24 mouse cellular contexts compared by ENCODE assay signal in genomic region chr10:75125577-75125976, GRCm38 (mm10).
A peak's percentile ranks its signal among the peaks of the same experiment; 100 is the strongest.
DNase-seq lines count a peak whose midpoint lies in the region; ATAC-seq lines count a peak whose summit lies in the region.
"Had no signal": no experiment of that assay in that cellular context is flagged by ENCODE, and none has a peak within 500 bp of the region (broad histone marks: within the 10 kb centered on the region; RNA-seq: fewer than 3 reads in every experiment).

No protein-coding gene starts in this region.

- H3K27ac ChIP-seq in forebrain, embryonic 10.5 days = no peak overlapping the region
- H3K27ac ChIP-seq: embryonic facial prominence, embryonic 13.5 days; heart, embryonic 13.5 days; limb, embryonic 13.5 days; liver, embryonic 13.5 days; stomach, embryonic 15.5 days had no signal

- H3K4me3 ChIP-seq in forebrain, embryonic 10.5 days = no peak overlapping the region
- H3K4me3 ChIP-seq: embryonic facial prominence, embryonic 13.5 days; heart, embryonic 13.5 days; hindbrain, embryonic 13.5 days; limb, embryonic 13.5 days; liver, embryonic 13.5 days; stomach, embryonic 15.5 days had no signal

- no peaks in the 10 kb centered on the region for H3K9me3 ChIP-seq in forebrain, embryonic 10.5 days
- H3K9me3 ChIP-seq: embryonic facial prominence, embryonic 13.5 days; heart, embryonic 13.5 days; hindbrain, embryonic 13.5 days; limb, embryonic 13.5 days; liver, embryonic 13.5 days; stomach, embryonic 15.5 days had no signal

- H3K36me3 ChIP-seq in forebrain, embryonic 10.5 days (replicated peaks) = peaks cover 49% of the 10 kb centered on the region
- H3K36me3 ChIP-seq: G1E; liver, embryonic 13.5 days had no signal

- peak; percentile 39 for ATAC-seq in common myeloid progenitor, adult 5-6 weeks (replicated peaks; ENCODE audit: low read depth, poor library complexity, severe bottlenecking)
- ATAC-seq: activated CD4-positive, CD25-positive, alpha-beta regulatory T cell, adult 4 months; forebrain, postnatal 0 days; intestine, embryonic 16.5 days had no signal

- WGBS in forebrain, embryonic 10.5 days = 84% methylated on average over 4 of the region's 4 CpGs

- peak; percentile 60 to 64 for DNase-seq in cerebellum, postnatal 14 days
- no peak for DNase-seq in cerebellum, adult 11 months
- DNase-seq in spleen, postnatal 36 days (ENCODE audit: low spot score in 2 of 2) = peak; percentile 23 to 32
- no peak for DNase-seq in spleen, postnatal 4 days (ENCODE audit: low spot score in 2 of 2)
- no peak for DNase-seq in right cerebral cortex, adult 2 months (ENCODE audit: low spot score in 2 of 2)
- no peak for DNase-seq in forebrain, embryonic 10.5 days (ENCODE audit: extremely low spot score, low spot score)
- DNase-seq: adrenal gland, postnatal 14 days; forebrain, postnatal 0 days; heart, adult 11 months; liver, embryonic 13.5 days; lung, embryonic 14.5 days; lung, postnatal 36 days; right cerebral cortex, adult 18-20 months; thymus, adult 18-20 months; thymus, postnatal 4 days had no signal

- H3K27me3 ChIP-seq in forebrain, embryonic 10.5 days (ENCODE audit: poor library complexity, severe bottlenecking) = no peaks in the 10 kb centered on the region
- H3K27me3 ChIP-seq: embryonic facial prominence, embryonic 13.5 days; hindbrain, embryonic 13.5 days; limb, embryonic 13.5 days; liver, embryonic 13.5 days; stomach, embryonic 15.5 days had no signal

- peaks cover 14% of the 10 kb centered on the region for H3K4me1 ChIP-seq in forebrain, embryonic 10.5 days

Comparison
In these comparisons a context has a peak if more than half of its experiments do, and no peak if none do; other contexts are left out.
1. DNase-seq: peak in cerebellum, postnatal 14 days (2 of 2) and spleen, postnatal 36 days (2 of 2); none in cerebellum, adult 11 months (single experiment), spleen, postnatal 4 days (0 of 2), right cerebral cortex, adult 2 months (0 of 2) and forebrain, embryonic 10.5 days (single experiment).